Mouse (Mus musculus): ENCODE measurements around the gene Ptpa.

DNA sequence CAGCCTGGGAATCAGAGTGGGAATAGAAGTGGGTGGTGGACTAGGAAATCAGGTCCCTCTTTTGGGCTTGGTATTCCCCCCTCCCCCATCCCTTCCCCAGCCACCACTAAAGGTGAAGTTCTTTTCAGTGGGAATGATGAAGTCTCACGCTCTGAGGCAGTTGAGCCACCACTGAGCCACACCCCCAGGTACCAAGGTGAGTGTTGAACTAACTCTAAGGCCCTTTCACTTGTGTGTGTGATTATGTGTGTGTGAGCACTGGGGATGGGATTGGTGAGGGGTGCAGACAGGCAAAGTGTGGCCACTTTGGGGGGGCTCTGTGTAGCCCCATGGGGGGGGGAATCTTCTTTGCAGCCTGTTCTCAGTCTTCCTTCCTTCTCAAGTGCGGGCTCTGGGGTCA lies 60.4 kb downstream of the Ptpa start:
- TF ChIP-seq POLR2A (IDR thresholded peaks at IDR 0.05; ENCODE audit: low read depth, low read length) = no peak
- TF ChIP-seq CTCF (conservative IDR thresholded peaks at IDR 0.05; ENCODE audit: insufficient read depth, insufficient read length, low read depth, low read length) = no peak
